Mouse (Mus musculus): ENCODE results near the gene Mdm2.

DNA sequence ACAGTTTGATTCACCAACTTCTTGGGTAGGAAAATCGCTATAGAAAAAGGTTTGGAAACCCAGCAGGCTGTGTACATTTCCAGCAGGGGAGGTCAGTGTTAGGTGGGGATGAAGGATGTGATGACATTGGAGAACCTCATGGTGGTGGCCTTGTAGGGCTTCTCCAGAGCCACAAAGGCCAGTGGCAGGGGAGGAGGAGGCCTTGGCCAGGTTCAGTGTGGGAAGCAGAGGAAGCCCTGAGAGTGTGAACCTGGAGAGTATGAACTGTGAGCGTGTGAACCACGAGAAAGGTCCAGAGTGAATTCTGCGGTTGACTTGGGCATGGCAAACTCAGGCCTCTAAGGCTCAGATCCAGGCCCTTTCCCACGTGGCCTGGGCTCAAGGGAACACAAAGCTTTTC lies 18.0 kb upstream of the Mdm2 start:
- no peak for TF ChIP-seq POLR2A (IDR thresholded peaks at IDR 0.05; ENCODE audit: low read depth, low read length)
- TF ChIP-seq CTCF (IDR thresholded peaks at IDR 0.05; ENCODE audit: extremely low read depth, insufficient read length, insufficient replicate concordance, low read depth, low read length), result no peak
